Mouse (Mus musculus): ENCODE measurements at regions not wholly inside any gene's neighbourhood (a gene's known extent, or its start where the extent isn't known, plus 50 kb on each side); places are given as distances from the start of the nearest gene placed in this dataset.
A peak's percentile ranks its signal among the peaks of the same experiment; 100 is the strongest.

GRCm38 (mm10) chr10:18907276-18907960 lies 62.6 kb downstream of the Perp start:
- peak; percentile 85 for DNase-seq (ENCODE audit: low read depth, low spot score)

GRCm38 (mm10) chr10:18909307-18909706 lies 64.5 kb downstream of the Perp start:
- peak; percentile 29 for DNase-seq (ENCODE audit: low read depth, low spot score)

DNA sequence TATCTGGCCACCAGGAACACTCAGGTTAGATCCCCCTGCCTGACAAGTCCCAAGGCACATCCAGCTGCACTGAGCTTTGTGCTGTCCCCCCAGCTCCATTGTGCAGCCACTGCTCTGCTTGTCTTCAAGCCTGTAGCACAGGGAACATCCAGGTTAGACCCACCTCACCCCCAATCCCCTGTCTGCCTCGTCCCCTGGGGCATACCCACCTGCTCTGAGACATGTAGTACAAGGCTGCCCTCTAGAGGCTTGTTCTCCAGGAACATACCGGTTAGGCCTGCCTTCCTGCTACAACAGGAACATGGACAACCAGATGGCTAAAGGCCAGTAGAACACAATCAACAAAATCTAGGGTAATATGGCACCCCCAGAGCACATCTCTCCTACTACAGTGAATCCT lies 66.1 kb downstream of the Perp start:
- DNase-seq (ENCODE audit: low read depth, low spot score) = peak; percentile 71

GRCm38 (mm10) chr10:18917120-18917616 lies 72.3 kb downstream of the Perp start:
- DNase-seq (ENCODE audit: low read depth, low spot score) = peak; percentile 54

DNA sequence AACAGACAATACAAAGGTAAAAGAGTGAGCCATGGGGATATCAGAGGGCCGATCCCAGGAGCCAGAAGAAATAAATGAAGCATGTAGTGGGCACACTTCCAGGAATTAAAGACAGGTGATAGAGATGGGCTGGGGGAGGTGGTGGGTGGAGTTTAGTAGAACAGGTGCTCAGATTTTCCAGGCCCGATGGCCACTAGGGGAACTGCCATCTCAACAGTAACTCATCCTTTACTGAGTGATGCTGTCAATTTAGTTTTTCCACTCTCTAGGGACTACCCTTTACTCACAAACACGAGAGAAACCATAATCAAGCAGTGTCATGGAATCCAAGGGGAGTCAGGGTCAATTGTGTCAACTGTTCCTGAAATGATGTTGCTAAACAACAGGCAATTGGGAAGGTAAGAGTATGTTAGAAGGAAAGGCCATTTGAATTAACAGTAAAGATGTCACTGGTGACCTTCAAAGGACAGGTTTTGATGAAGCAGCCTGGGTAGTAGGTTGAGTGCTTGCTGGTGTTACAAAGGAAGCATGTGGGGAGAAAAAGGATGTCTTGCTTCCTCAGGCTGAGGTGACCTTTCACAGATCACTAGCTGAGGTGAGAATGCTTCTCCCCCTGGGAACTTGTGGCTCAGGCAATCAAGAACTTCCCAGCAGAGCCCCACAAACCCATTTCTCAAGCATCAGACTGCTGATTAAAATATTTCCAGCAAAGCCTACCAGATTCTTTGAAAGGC lies 78.4 kb downstream of the Perp start:
- no peak for DNase-seq (ENCODE audit: low read depth, low spot score)

DNA sequence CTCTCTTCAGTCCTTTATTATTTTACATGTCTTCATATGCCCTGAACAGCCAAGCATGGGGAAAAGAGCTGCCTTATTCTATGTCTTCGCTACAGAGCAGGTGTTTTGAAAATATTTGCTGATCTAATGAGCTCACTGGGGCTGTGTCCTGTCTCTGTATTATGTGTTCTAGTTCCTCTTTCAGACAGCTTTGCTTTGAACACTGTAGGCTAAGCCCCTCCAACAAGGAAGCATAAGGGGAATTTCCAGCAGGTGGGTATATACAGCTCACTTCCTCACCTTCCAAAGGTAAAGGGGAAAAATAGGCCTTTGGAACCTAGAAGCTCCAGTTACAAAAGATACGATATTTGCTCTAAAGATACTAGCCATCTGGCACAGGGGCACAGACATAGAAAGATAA lies 83.0 kb downstream of the Perp start:
- no peak for DNase-seq (ENCODE audit: low read depth, low spot score)

GRCm38 (mm10) chr10:18931344-18931743 lies 84.1 kb downstream of the Tnfaip3 start:
- DNase-seq (ENCODE audit: low read depth, low spot score) = no peak

DNA sequence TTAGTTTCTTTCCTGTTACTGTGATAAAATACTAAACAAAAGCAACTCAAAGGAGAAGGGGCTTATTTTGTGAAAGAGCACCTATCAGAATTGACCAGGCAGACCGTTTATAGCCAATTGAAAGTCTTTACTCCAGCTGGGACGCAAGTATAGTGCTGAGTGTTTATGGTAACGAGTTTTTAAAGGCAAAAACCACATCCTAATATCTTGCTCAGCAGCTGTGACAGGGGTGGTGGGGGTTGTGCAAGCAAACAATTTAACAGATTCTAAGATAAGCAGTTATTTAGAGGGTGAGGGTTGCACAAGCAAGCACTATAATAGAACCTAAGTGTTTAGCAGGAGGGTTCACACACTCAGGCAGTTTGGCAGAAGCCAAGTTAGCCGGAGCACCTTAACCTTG lies 74.0 kb downstream of the Tnfaip3 start:
- no peak for DNase-seq (ENCODE audit: low read depth, low spot score)

GRCm38 (mm10) chr10:18941908-18942307 lies 73.5 kb downstream of the Tnfaip3 start:
- no peak for DNase-seq (ENCODE audit: low read depth, low spot score)

- no peak for DNase-seq (ENCODE audit: low read depth, low spot score)
Observed at GRCm38 (mm10) chr10:18943296-18944075, 72.0 kb downstream of the Tnfaip3 start.

DNA sequence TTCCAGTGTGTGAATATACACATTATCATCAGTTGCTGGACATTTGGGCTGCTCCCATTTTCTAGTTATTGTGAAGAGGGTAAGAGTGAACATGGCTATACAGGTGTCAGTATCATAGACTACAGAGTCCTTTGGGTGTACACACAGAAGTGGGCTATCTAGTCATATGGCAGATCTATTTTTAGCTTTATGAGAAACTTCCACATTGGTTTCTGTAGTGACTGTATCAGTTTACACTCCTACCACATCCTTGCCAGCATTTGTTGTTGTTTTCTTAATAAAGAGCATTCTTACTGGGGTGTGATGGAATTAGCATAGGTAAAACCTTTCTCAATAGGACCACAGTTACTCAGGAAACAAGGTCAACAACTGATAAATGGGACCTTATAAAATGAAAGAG lies 68.7 kb downstream of the Tnfaip3 start:
- no peak for DNase-seq (ENCODE audit: low read depth, low spot score)
